Mouse (Mus musculus) MEL (cell line): ENCODE results near the gene Adam33. TPM values are rescaled to one million over a fixed set of nuclear protein-coding genes. Genes with fewer than 3 reads are reported as not detected.

Experiments used
- DNase-seq: peaks from one replicate; pipeline ENCODE4 v3.0.0; 2011; ENCODE audit warnings: low read depth, low spot score
- H3K27ac ChIP-seq: 2 replicates; pipeline ENCODE4 v1.5.1; 2012; ENCODE audit warnings: low read depth, mild to moderate bottlenecking, control low read depth, low read length, moderate library complexity; ENCODE audit not compliant: control insufficient read depth
- H3K27me3 ChIP-seq, 2 experiments: fragments of 150-350 bp in 1 of 2; sonication (generic) in 1 of 2; 2 replicates each; pipeline ENCODE4 v1.6.1; 2012; ENCODE audit warnings: low read length in 2 of 2, mild to moderate bottlenecking in 2 of 2, improper control_type of control experiment in 1 of 2, moderate library complexity in 1 of 2; ENCODE audit not compliant: insufficient read depth in 2 of 2, control insufficient read depth in 1 of 2
- H3K36me3 ChIP-seq, 2 experiments: 2 replicates each; pipeline ENCODE4 v1.6.1; 2012 to 2014; ENCODE audit warnings: low read length in 2 of 2, improper control_type of control experiment in 1 of 2, inconsistent platforms in 1 of 2, mild to moderate bottlenecking in 1 of 2; ENCODE audit not compliant: insufficient read depth in 2 of 2, control insufficient read depth in 1 of 2
- H3K4me1 ChIP-seq, 2 experiments: fragments of 150-350 bp in 1 of 2; sonication (generic) in 1 of 2; 2 replicates each; pipeline ENCODE4 v1.6.1; 2012; ENCODE audit warnings: low read length in 2 of 2, improper control_type of control experiment in 1 of 2, mild to moderate bottlenecking in 1 of 2; ENCODE audit not compliant: insufficient read depth in 2 of 2, control insufficient read depth in 1 of 2
- H3K4me3 ChIP-seq, 2 experiments: fragments of 150-350 bp in 1 of 2; sonication (generic) in 1 of 2; 2 replicates each; pipeline ENCODE4 v1.5.1; 2012; ENCODE audit warnings: low read depth in 2 of 2, low read length in 2 of 2, mild to moderate bottlenecking in 2 of 2, moderate library complexity in 2 of 2, control low read depth in 1 of 2, improper control_type of control experiment in 1 of 2; ENCODE audit not compliant: control insufficient read depth in 1 of 2, insufficient read depth in 1 of 2
- H3K79me2 ChIP-seq: 2 replicates; pipeline ENCODE4 v1.6.1; 2012; ENCODE audit warnings: mild to moderate bottlenecking, low read length, moderate library complexity; ENCODE audit not compliant: control insufficient read depth, poor library complexity, insufficient read depth
- H3K9ac ChIP-seq: 2 replicates; pipeline ENCODE4 v1.6.1; 2012; ENCODE audit warnings: low read depth, mild to moderate bottlenecking, control low read depth, low read length, moderate library complexity; ENCODE audit not compliant: control insufficient read depth, poor library complexity, severe bottlenecking
- H3K9me3 ChIP-seq: fragments of 150-350 bp; sonication (generic); replicated peaks from 2 replicates; pipeline ENCODE4 v1.6.1; 2012; ENCODE audit warnings: mild to moderate bottlenecking, low read length, improper control_type of control experiment, moderate library complexity; ENCODE audit not compliant: insufficient read depth
- BHLHE40 ChIP-seq: IDR thresholded peaks from 2 replicates; pipeline ENCODE4 v1.6.1; 2012; ENCODE audit warnings: low read depth, mild to moderate bottlenecking, inconsistent platforms, low read length, improper control_type of control experiment, borderline replicate concordance
- CHD1 ChIP-seq: IDR thresholded peaks from 2 replicates; pipeline ENCODE4 v1.6.1; 2012; ENCODE audit warnings: low read depth, mild to moderate bottlenecking, inconsistent platforms, low read length, improper control_type of control experiment
- CHD2 ChIP-seq: IDR thresholded peaks from 2 replicates; pipeline ENCODE4 v1.6.1; 2011; ENCODE audit warnings: low read length, improper control_type of control experiment
- CTCF ChIP-seq, 3 experiments: IDR thresholded peaks in 2 of 3; conservative IDR thresholded peaks in 1 of 3; 2 replicates each; pipeline ENCODE4 v1.5.1; 2011 to 2012; ENCODE audit warnings: low read length in 3 of 3, low read depth in 2 of 3, mild to moderate bottlenecking in 2 of 3, improper control_type of control experiment in 1 of 3, inconsistent platforms in 1 of 3, mixed read lengths in 1 of 3, moderate library complexity in 1 of 3; ENCODE audit not compliant: control insufficient read depth in 1 of 3, insufficient read depth in 1 of 3, poor library complexity in 1 of 3, severe bottlenecking in 1 of 3
- E2F4 ChIP-seq: IDR thresholded peaks from 2 replicates; pipeline ENCODE4 v1.6.1; 2011; ENCODE audit warnings: low read depth, low read length, improper control_type of control experiment, borderline replicate concordance
- ELF1 ChIP-seq: IDR thresholded peaks from 2 replicates; pipeline ENCODE4 v1.6.1; 2014; ENCODE audit warnings: low read depth, mild to moderate bottlenecking, inconsistent platforms, low read length, improper control_type of control experiment, moderate library complexity
- EP300 ChIP-seq, 2 experiments: IDR thresholded peaks; 2 replicates each; pipeline ENCODE4 v1.6.1; 2011; ENCODE audit warnings: improper control_type of control experiment in 2 of 2, low read length in 2 of 2, low read depth in 1 of 2, mild to moderate bottlenecking in 1 of 2
- ETS1 ChIP-seq: IDR thresholded peaks from 2 replicates; pipeline ENCODE4 v1.6.1; 2012; ENCODE audit warnings: low read depth, mild to moderate bottlenecking, inconsistent platforms, low read length, improper control_type of control experiment, moderate library complexity
- GATA1 ChIP-seq: IDR thresholded peaks from 2 replicates; pipeline ENCODE4 v1.6.1; 2011; ENCODE audit warnings: low read depth, low read length, improper control_type of control experiment
- HCFC1 ChIP-seq: IDR thresholded peaks from 2 replicates; pipeline ENCODE4 v1.6.1; 2012; ENCODE audit warnings: low read depth, mild to moderate bottlenecking, inconsistent platforms, low read length, improper control_type of control experiment, moderate library complexity
- JUND ChIP-seq: IDR thresholded peaks from 2 replicates; pipeline ENCODE4 v1.6.1; 2011; ENCODE audit warnings: low read depth, mild to moderate bottlenecking, improper control_type of control experiment, low read length
- KAT2A ChIP-seq: conservative IDR thresholded peaks from 2 replicates; pipeline ENCODE4 v1.6.1; 2012; ENCODE audit warnings: low read depth, low read length, improper control_type of control experiment, inconsistent platforms
- MAFK ChIP-seq: IDR thresholded peaks from 2 replicates; pipeline ENCODE4 v1.6.1; 2011; ENCODE audit warnings: low read depth, mild to moderate bottlenecking, low read length, improper control_type of control experiment, borderline replicate concordance
- MAX ChIP-seq: IDR thresholded peaks from 2 replicates; pipeline ENCODE4 v1.6.1; 2011; ENCODE audit warnings: low read length, improper control_type of control experiment
- MAZ ChIP-seq: IDR thresholded peaks from 2 replicates; pipeline ENCODE4 v1.6.1; 2012; ENCODE audit warnings: low read depth, mild to moderate bottlenecking, inconsistent platforms, low read length, improper control_type of control experiment
- MEF2A ChIP-seq: IDR thresholded peaks from 2 replicates; pipeline ENCODE4 v1.6.1; 2014; ENCODE audit warnings: low read depth, mild to moderate bottlenecking, inconsistent platforms, low read length, improper control_type of control experiment; ENCODE audit not compliant: poor library complexity, insufficient replicate concordance, severe bottlenecking; ENCODE audit errors: extremely low read depth
- MXI1 ChIP-seq: IDR thresholded peaks from 2 replicates; pipeline ENCODE4 v1.6.1; 2011; ENCODE audit warnings: mild to moderate bottlenecking, low read depth, low read length, improper control_type of control experiment
- MYB ChIP-seq: IDR thresholded peaks from 2 replicates; pipeline ENCODE4 v1.6.1; 2011; ENCODE audit warnings: mild to moderate bottlenecking, low read depth, low read length, improper control_type of control experiment
- MYC ChIP-seq: IDR thresholded peaks from 2 replicates; pipeline ENCODE4 v1.6.1; 2011; ENCODE audit warnings: low read depth, mild to moderate bottlenecking, low read length, improper control_type of control experiment, moderate library complexity
- NRF1 ChIP-seq: IDR thresholded peaks from 2 replicates; pipeline ENCODE4 v1.6.1; 2014; ENCODE audit warnings: low read depth, mild to moderate bottlenecking, inconsistent platforms, low read length, improper control_type of control experiment, moderate library complexity; ENCODE audit not compliant: poor library complexity, insufficient read depth, severe bottlenecking
- POLR2A ChIP-seq, 2 experiments: IDR thresholded peaks; 2 replicates each; pipeline ENCODE4 v1.6.1; 2011 to 2012; ENCODE audit warnings: low read length in 2 of 2, mild to moderate bottlenecking in 2 of 2, control low read depth in 1 of 2, improper control_type of control experiment in 1 of 2, low read depth in 1 of 2, moderate library complexity in 1 of 2; ENCODE audit not compliant: control insufficient read depth in 1 of 2, insufficient read depth in 1 of 2, poor library complexity in 1 of 2
- POLR2AphosphoS2 ChIP-seq: IDR thresholded peaks from 2 replicates; pipeline ENCODE4 v1.6.1; 2011; ENCODE audit warnings: low read length, improper control_type of control experiment
- RAD21 ChIP-seq: IDR thresholded peaks from 2 replicates; pipeline ENCODE4 v1.6.1; 2011; ENCODE audit warnings: mild to moderate bottlenecking, low read depth, low read length, improper control_type of control experiment
- SIN3A ChIP-seq: IDR thresholded peaks from 2 replicates; pipeline ENCODE4 v1.6.1; 2012; ENCODE audit warnings: low read length, improper control_type of control experiment, inconsistent platforms
- SMC3 ChIP-seq: IDR thresholded peaks from 2 replicates; pipeline ENCODE4 v1.6.1; 2011; ENCODE audit warnings: low read depth, low read length, improper control_type of control experiment
- USF1 ChIP-seq: IDR thresholded peaks from 2 replicates; pipeline ENCODE4 v1.6.1; 2014; ENCODE audit warnings: low read depth, mild to moderate bottlenecking, inconsistent platforms, low read length, improper control_type of control experiment, moderate library complexity
- USF2 ChIP-seq, 2 experiments: IDR thresholded peaks; 2 replicates each; pipeline ENCODE4 v1.6.1; 2011 to 2012; ENCODE audit warnings: improper control_type of control experiment in 2 of 2, low read length in 2 of 2, borderline replicate concordance in 1 of 2, inconsistent platforms in 1 of 2, low read depth in 1 of 2, mild to moderate bottlenecking in 1 of 2; ENCODE audit not compliant: insufficient read depth in 1 of 2
- ZC3H11A ChIP-seq: IDR thresholded peaks from 2 replicates; pipeline ENCODE4 v1.6.1; 2012; ENCODE audit warnings: low read depth, mild to moderate bottlenecking, inconsistent platforms, low read length, improper control_type of control experiment
- ZKSCAN1 ChIP-seq: IDR thresholded peaks from 2 replicates; pipeline ENCODE4 v1.6.1; 2012; ENCODE audit warnings: low read depth, mild to moderate bottlenecking, inconsistent platforms, low read length, improper control_type of control experiment, moderate library complexity
- ZNF384 ChIP-seq: IDR thresholded peaks from 2 replicates; pipeline ENCODE4 v1.6.1; 2012; ENCODE audit warnings: low read depth, mild to moderate bottlenecking, inconsistent platforms, low read length, improper control_type of control experiment
- polyA plus RNA-seq, 2 experiments: library from polyadenylated mRNA; stranded (reverse) in 1 of 2; unstranded in 1 of 2; fragments of >175 nt in 1 of 2; fragments of >200 nt in 1 of 2; gene quantifications; 2 replicates each; pipeline versions ENCODE4 v1.2.1 to v1.2.4; 2012; ENCODE audit warnings: low replicate concordance in 2 of 2, low read depth in 1 of 2; ENCODE audit not compliant: insufficient read length in 2 of 2, insufficient read depth in 1 of 2, missing spikeins in 1 of 2
- total RNA-seq: library from RNA; depleted of rRNA; stranded (reverse); fragments of 300-350 nt; gene quantifications from 2 replicates; pipeline ENCODE4 v1.2.3, GENCODE M21; 2012

Gene Adam33
- total and polyA plus RNA-seq, 3 experiments: 0.12 to 0.28 TPM; not detected in 1

DNA sequence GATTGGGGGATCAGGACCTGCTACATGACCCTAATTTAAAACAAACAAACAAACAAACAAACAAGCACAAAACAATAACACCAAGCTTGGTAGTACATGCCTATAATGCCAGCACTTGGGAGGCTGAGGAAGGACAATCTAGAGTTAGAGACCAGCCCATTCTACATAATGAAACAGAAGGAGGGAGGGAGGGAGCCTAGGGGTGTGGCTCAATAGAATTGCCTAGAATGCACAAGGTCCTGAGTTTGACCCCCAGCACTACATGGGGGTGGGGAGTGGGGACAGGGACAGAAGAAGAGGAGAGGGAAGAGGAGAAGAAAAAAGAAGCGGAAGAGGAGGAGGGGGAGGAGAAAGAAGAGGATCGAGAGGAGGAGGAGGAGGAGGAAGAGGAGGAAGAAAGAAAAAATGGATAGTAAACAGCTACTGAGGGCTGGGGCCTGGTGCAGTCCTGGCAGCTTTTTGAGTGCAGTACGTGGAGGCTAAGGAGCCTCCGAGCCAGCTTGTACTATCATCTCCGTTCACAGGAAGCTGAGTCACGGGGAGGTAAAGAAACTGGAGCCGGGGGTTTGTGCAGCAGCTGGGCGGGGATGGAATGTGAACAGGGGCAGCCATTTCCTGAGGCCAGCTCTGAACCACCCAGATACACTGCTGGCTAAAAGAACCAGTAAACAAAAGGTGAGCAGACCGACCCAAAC lies 32.6 kb upstream of the Adam33 start (continued):
- no peak for TF ChIP-seq E2F4
- peak in 1 of 2 experiments; percentile 44; a peak in 1 of 4 replicates for TF ChIP-seq POLR2A (IDR thresholded peaks at IDR 0.05; ENCODE audit: control insufficient read depth in 1 of 2, insufficient read depth in 1 of 2, low read depth in 1 of 2, low read length in 2 of 2, poor library complexity in 1 of 2)
- no peak for TF ChIP-seq KAT2A
- TF ChIP-seq MAFK: no peak
- 0 out of 2 replicates have a peak, but pooled peaks have one; percentile 21 for TF ChIP-seq SMC3
- peak; percentile 39 to 54; a peak in 3 of 4 replicates for TF ChIP-seq EP300 (IDR thresholded peaks at IDR 0.05; ENCODE audit: low read depth in 1 of 2, low read length in 2 of 2)
- no peak for TF ChIP-seq JUND
- peak; percentile 42; the same call in 1 of the 2 replicates for TF ChIP-seq HCFC1
- TF ChIP-seq MYB: no peak
- TF ChIP-seq MAZ: no peak
- TF ChIP-seq MEF2A: no peak
- TF ChIP-seq POLR2AphosphoS2: no peak
- TF ChIP-seq ELF1: no peak
- no peak for TF ChIP-seq USF2 (IDR thresholded peaks at IDR 0.05; ENCODE audit: borderline replicate concordance in 1 of 2, insufficient read depth in 1 of 2, low read depth in 1 of 2, low read length in 2 of 2)
- no peak for TF ChIP-seq MYC
- TF ChIP-seq ETS1: peak; percentile 59; the same call in 1 of the 2 replicates
- TF ChIP-seq CHD1: 0 out of 2 replicates have a peak, but pooled peaks have one; percentile 41
- TF ChIP-seq BHLHE40: no peak

DNA sequence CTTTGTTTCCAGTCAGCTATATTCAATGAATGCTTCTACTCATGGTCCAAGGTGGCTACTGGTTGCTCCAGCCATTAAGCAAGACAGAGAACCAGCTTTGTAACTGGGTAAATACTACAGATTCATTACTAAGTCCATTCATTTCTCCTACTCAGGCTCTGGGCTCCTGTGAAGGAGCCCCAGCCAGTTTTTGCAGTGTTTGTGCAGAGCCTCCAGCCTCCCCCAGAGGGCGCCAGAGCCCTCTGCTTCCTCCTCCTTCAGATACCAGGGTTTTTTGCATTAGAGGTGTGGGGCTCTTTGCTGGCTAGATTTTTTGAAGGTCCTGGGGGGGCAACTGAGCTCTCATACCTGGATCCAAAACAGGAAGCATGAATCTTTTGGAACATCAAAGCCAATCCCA lies 31.2 kb upstream of the Adam33 start:
- TF ChIP-seq SMC3 (peak; percentile 98), MAZ (0 out of 2 replicates have a peak, but pooled peaks have one; percentile 62), MYC (no peak), ZC3H11A (peak; percentile 98), ZKSCAN1 (no peak), USF1 (no peak), GATA1 (no peak), CTCF (IDR thresholded peaks at IDR 0.05 in 2 of 3, conservative IDR thresholded peaks at IDR 0.05 in 1 of 3; ENCODE audit: control insufficient read depth in 1 of 3, insufficient read depth in 1 of 3, low read depth in 2 of 3, low read length in 3 of 3, poor library complexity in 1 of 3, severe bottlenecking in 1 of 3) (peak; percentile 87 to 99 (median 95)), MAX (no peak), BHLHE40 (no peak), POLR2A (IDR thresholded peaks at IDR 0.05; ENCODE audit: control insufficient read depth in 1 of 2, insufficient read depth in 1 of 2, low read depth in 1 of 2, low read length in 2 of 2, poor library complexity in 1 of 2) (no peak), USF2 (IDR thresholded peaks at IDR 0.05; ENCODE audit: borderline replicate concordance in 1 of 2, insufficient read depth in 1 of 2, low read depth in 1 of 2, low read length in 2 of 2) (no peak), CHD1 (no peak), EP300 (IDR thresholded peaks at IDR 0.05; ENCODE audit: low read depth in 1 of 2, low read length in 2 of 2) (no peak), HCFC1 (0 out of 2 replicates have a peak, but pooled peaks have one; percentile 35), ZNF384 (peak; percentile 68; the same call in 1 of the 2 replicates), MXI1 (no peak), RAD21 (peak; percentile 99), CHD2 (no peak), NRF1 (no peak), SIN3A (no peak)
- TF ChIP-seq, all 39 proteins: peak for 7
- Histone ChIP-seq H3K79me2 (no peaks in the 10 kb centered on the region), H3K4me3 (no peak overlapping the region), H3K27ac (no peak overlapping the region), H3K9ac (no peak overlapping the region), H3K9me3 (no peaks in the 10 kb centered on the region), H3K27me3 (no peaks in the 10 kb centered on the region), H3K4me1 (peaks cover 0 to 9% of the 10 kb centered on the region in 2 experiments; a peak in 3 of 4 replicates), H3K36me3 (peaks cover 0 to 4% of the 10 kb centered on the region in 2 experiments; a peak in 2 of 4 replicates)
- peak; percentile 81 for DNase-seq
